Mouse (Mus musculus) right cerebral cortex, postnatal 14 days (tissue): ENCODE measurements around the gene Cracr2b.
"Not testable (repeated sequence)": the region's sequence is repeated elsewhere in the genome, so short reads cannot be mapped to it uniquely, and the experiment has no call there.

Source experiments
- DNase-seq: peaks from one replicate; pipeline ENCODE4 v3.0.0; 2022

Gene Cracr2b

DNA sequence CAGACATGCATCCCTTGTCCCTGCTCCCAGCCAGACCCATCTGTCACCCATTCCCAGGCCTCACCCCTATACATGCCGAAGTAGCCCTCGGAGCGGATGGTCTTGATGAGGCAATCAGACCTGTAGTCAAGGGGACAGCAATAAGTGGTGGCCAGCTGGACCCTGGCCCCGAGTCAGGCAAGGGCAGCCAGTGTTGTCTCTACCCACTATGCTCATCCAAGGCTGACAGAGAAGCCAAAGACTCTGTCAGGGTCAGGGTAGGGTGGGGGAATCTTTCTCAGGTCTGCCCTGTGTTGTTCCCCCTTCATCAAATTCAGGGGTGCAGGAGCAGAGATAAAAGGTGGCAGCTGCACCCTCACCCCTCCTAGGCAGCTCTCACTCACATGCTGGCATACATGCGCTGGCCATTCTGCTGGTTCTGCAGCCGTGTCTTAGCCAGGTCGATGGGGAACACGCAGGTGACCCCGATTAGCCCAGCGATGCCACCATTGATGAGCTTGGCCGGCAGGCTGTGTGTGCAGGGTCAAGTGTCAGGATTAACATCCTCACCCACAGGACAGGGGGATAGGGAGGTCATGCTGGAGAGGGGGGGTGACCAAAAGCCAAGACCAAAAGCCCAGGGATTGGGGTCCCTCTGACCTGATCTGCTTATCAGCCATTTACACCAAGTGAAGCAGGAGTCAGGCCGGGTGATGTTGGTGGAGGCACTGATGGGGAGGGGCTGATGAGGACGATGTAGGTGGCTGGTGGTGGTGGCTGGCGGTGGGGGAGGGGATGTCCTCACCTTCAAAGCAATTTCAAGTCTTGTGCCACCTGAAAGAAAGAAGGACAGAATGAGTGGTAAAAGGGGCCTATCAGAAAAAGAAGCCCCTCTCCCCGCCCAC, 27.1 kb upstream of the Cracr2b start:
- no peak for DNase-seq

DNA sequence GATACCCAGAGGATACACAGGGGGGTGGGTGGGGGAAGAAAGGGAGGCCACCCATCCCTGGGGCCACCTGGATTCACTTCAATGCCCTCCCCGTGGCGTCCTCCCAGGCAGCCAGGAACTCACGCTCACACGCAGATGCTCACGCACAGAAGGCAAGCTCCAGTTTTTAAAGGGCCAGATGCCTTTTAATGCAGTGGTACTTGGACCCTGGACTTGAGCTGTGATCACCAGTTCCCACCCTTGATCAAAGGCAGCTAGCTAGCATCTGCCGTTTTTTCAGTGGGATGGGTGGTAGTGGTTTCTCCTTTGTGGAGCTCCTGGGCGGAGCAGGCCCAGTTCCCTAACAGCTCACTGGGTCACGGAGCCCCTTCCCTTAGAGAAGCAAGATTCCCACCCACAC, 26.4 kb upstream of the Cracr2b start:
- DNase-seq, result no peak

GRCm38 (mm10) chr7:141435129-141435855, 25.6 kb upstream of the Cracr2b start:
- DNase-seq, result peak; percentile 61

- no peak for DNase-seq
These were observed 24.9 kb upstream of the Cracr2b start for GRCm38 (mm10) chr7:141435856-141436522.

- no peak for DNase-seq
These were observed 24.4 kb upstream of the Cracr2b start for GRCm38 (mm10) chr7:141436523-141436892.

DNA sequence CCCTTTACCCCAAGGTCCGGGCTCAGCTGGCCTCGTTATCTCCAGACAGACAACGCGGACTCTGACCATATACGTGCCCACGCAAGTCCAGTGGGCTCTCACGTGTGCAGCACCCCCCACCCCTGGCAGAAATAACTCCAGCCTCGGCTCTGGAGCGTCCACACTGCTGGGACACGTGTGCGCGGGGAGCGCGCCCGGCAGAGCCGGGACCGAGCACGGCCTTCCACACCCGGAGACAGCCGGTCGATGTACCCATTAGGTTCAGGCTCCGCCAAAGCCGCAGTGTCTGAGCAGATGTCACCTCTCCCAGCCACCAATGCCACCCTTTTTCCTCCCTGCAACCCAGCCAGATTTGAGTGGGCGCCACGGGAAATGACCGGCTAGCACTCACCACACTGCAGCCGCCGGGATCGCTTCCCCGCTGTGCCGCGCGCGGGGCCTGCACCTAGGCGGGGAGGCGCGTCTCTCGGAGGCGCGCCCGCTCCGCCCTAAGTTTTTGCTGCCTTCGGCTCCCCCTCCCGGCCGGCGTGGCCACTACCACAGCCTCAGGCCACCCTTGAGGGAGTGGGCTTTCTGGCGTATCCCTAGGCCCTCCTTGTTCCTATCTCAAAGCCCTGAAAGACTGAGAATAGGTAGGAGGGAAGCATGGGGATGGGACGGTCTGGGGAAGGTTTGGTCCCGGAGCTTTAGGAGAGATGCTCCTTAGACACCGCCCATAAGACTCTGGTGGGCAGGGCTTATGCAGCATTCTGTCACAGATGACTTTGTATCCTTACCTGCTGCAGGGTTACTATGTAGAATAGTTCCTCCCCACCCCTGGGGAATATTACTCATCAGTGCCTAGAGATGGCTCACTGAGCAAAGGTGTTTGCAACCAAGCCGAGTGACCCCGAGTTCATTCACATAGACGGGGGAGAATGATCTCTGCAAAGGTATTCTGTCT, 23.4 kb upstream of the Cracr2b start, which contains the start of gene Slc25a22:
TSS of gene Slc25a22 (minus strand) at position 715 of the 943 bp plus-strand sequence.
- peak; percentile 82 for DNase-seq

- no peak for DNase-seq
These were observed 22.5 kb upstream of the Cracr2b start for GRCm38 (mm10) chr7:141438201-141438968.

GRCm38 (mm10) chr7:141439140-141439679, 21.7 kb upstream of the Cracr2b start:
- DNase-seq, result no peak

DNA sequence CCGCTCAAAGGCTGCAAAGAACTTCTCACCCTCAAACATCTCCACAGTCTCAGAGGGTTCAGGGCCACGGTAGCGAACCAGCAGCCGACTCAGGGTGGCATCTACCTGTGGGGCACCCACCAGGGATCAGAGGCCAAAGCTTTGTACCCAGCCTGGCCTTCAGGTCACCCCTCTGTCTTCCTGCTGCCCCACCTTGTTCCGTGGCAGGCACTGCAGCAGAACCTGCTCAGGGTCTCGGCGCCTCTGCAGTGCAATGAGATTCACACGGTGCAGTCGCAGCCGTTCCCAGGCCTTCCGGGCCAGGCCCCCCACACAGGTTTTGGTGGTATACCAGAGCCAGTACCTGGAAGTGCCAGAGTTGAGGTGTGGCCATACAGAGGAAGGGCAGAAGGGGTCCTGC, 21.1 kb upstream of the Cracr2b start:
- no peak for DNase-seq

DNA sequence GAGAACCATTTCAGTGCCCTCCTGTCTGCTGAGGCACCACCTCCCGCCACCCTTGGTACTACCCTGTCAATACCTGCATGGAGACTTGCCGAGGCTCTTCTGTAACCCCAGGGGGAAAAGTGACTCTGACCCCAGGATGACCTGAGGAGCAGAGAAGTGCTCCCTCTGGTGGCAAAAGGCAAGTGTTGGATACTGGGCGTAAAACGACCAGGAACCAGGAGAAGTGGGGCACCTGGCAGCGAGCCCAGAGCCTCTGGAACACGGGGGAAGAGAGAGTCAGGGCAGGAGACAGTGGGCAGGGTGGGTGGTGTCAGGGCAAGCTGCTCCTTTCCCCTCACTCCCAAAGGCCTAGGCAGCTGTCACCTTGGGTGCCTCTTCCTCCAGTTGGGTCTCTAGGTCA, 20.3 kb upstream of the Cracr2b start:
- peak; percentile 76 for DNase-seq

GRCm38 (mm10) chr7:141441460-141441859, 19.4 kb upstream of the Cracr2b start:
- DNase-seq, result no peak

DNA sequence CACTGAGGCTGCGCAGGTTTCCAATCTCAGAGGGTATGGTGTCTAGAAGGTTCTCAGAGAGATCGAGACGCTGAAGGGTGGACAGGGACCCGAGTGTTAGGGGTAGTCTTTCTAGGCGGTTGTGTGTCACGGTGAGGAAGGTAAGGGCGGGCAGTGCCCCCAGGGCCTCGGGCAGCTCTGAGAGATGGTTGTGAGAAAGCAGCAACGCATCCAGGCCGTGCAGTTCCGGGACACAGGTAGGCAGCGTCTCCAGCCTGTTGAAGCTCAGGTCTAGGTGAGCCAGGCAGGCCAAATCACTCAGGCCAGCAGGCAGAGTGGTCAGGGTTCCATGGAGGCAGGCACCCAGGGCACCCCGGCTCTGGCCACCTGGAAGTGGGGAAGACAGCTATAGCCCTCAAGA, 18.7 kb upstream of the Cracr2b start:
- DNase-seq, result no peak

DNA sequence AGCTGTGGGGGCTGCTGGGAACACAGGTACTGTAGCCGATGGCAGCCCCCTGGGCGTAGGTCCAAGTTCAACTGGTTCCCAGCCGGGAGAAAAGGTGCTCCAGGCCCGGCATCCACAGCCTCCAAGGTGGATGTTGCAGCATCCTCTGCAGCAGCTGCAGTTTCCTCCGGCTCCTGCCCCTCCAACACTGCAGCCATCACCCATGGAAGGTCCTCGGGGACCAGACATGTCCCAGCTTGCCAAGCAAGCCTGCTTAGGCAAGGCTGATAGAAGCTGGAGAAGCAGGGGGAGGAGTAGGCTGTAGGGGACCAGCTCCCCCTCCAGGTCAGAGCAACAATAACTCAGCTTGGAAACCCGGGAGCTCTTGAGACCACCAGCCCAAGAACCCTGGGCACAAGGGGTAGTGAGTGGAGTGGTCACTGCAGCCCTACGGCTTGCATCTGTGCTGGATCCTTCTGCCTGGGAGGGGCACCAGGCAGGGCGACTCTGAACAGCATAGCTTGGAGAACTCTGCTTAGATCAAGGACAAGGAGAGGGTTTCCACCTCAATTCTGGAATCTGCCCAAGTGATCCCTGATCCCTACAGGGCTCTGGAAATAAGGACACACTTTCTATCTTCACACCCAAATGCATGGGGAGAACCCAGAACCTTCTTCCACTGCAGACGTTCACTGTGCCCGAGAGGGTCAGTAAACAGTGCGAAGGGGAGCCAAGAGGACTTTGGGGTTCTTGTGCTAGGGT, 17.6 kb upstream of the Cracr2b start:
- no peak for DNase-seq

DNA sequence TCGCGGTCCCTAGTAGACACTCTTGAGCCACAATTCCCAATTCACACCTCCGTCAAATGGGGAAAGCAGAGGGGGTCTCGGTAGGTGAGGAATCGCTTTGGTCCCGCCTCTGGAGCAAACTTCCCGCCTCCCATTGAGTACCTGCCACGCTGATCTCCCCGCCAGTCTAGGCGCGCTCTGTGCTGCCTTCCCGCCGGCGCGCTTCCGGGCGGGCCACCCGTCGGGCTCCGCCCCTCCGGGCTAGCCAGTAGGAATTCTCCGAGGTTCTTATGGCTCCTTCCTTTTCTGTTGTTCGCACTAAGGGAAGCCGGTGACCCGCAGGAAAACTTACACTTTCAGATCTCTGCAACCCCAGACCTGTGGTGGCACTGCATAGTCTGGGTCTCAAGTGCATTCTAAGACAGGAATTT, 17.1 kb upstream of the Cracr2b start, which contains the start of gene Pidd1:
TSS of gene Pidd1 (minus strand) at position 198 of the 410 bp plus-strand sequence.
- DNase-seq, result no peak

GRCm38 (mm10) chr7:141446374-141446773, 14.5 kb upstream of the Cracr2b start:
- not testable (repeated sequence) for DNase-seq

DNA sequence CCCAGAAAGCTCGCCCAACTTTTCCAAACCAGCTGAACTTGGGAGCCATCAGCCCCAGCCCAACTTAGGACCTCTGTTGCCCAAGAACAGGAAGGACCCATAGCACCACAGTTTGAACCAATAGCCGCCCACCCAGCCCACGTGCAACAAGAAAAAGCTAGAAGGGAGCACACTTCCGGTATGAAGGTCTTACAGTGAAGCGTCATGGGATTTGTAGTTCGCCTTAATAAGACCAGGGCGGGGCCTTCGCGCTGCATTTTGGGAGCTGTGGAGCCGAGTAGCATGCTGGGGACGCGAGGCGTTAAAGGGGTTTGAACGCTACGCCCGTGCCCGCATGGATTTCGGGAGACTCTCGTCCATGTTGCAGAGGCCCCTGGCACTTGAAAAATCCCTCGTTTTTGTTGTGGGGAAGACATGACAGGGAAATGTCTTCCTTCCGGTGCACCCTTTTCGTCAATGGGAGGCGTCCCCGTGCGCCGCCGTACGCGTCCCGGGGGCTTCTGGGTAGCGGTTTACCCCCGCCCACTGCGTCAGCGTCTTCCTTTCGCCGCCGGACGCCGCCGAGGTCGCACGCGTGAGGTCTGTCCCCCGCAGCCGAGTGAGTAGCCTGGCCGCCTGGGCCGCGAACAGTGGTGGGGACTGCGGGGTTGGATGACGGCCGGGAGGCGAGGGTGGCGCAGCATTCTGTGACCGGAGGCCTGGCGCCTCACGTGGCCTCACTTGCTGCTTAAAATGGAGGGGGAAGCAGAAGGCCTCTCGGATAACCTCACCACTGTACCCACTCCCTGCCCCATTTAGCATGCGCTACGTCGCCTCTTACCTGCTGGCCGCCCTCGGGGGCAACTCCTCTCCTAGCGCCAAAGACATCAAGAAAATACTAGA, 13.5 kb upstream of the Cracr2b start, which contains the start of gene Rplp2:
TSS of gene Rplp2 (plus strand) at position 261 of the 882 bp plus-strand sequence.
- peak; percentile 91 for DNase-seq

GRCm38 (mm10) chr7:141451928-141452327, 9.0 kb upstream of the Cracr2b start:
- DNase-seq, result no peak

DNA sequence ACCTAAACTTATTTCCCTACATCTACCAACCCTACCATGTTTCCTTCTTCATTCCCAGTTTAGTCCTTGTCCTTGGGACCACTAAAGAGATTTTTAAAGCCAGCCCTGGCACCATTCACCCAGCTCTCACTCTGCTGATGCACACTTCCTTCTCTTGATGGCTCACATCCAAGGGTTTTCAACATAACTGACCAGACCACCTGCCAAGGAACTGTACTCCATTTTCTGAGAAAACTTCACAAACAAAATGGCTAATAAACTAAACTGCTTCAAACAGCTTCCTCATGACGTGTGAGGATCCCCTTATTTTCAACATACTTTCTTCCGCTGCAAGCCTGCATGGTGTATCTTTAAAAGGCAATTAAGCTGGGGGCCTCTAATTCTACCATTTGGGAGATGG, 7.3 kb upstream of the Cracr2b start:
- no peak for DNase-seq

DNA sequence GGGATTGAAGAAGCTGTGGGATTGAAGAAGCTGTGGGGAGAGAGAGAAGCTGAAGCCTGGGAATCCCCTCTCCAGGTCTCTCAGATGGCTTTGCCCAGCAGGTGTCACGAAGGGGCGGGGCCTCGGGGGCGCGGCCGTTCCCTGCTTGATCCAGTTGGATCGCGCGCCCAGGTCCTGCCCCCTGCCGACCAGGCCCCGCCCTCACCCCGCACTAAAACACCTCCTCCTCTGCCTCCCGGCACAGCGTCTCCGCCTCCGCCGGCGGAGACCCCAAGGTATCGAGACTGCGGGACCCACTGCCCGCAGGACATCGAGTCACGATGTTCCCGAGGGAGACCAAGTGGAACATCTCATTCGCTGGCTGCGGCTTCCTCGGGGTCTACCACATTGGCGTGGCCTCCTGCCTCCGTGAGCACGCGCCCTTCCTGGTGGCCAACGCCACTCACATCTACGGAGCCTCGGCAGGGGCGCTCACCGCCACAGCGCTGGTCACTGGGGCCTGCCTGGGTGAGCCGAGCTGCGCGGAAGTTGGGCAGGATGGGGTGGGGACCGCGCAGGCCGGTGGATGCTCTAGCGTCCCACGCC, 5.8 kb upstream of the Cracr2b start, which contains the start of gene Pnpla2:
TSS of gene Pnpla2 (plus strand) at position 232 of the 585 bp plus-strand sequence.
- peak; percentile 94 for DNase-seq
